ENCODE assay signal across 22 mouse cellular contexts in genomic region chr5:59756660-59757415, GRCm38 (mm10).
A peak's percentile ranks its signal among the peaks of the same experiment; 100 is the strongest.
DNase-seq lines count a peak whose midpoint lies in the region; ATAC-seq and TF ChIP-seq lines count a peak whose summit lies in the region.
"Had no signal": no experiment of that assay in that cellular context is flagged by ENCODE, and none has a peak within 500 bp of the region (broad histone marks: within the 10 kb centered on the region; RNA-seq: fewer than 3 reads in every experiment).

No protein-coding gene starts in this region.

- ATAC-seq in midbrain, postnatal 0 days (ENCODE audit: low FRiP score): no peak
- ATAC-seq in midbrain, embryonic 13.5 days: no peak
- peak; percentile 83 for ATAC-seq in forebrain, embryonic 16.5 days
- ATAC-seq in erythroblast, adult 5-6 weeks (replicated peaks; ENCODE audit: low FRiP score, poor library complexity, severe bottlenecking): no peak
- no peak for ATAC-seq in kidney, embryonic 16.5 days (ENCODE audit: low FRiP score, low TSS enrichment)
- ATAC-seq: intestine, embryonic 15.5 days had no signal

- no peak overlapping the region for H3K27ac ChIP-seq in midbrain, postnatal 0 days (ENCODE audit: low read depth, low read length)
- no peak overlapping the region for H3K27ac ChIP-seq in midbrain, embryonic 13.5 days
- H3K27ac ChIP-seq in cerebellum, adult 2 months (ENCODE audit: insufficient read depth, low read length): no peak overlapping the region
- H3K27ac ChIP-seq in forebrain, embryonic 16.5 days (ENCODE audit: low read length): no peak overlapping the region
- H3K27ac ChIP-seq in kidney, embryonic 16.5 days (ENCODE audit: low read length): no peak overlapping the region
- H3K27ac ChIP-seq: embryonic facial prominence, embryonic 12.5 days; heart, adult 2 months; heart, embryonic 15.5 days; hindbrain, embryonic 13.5 days; intestine, embryonic 15.5 days; kidney, embryonic 15.5 days; limb, embryonic 10.5 days; midbrain, embryonic 10.5 days; neural tube, embryonic 13.5 days; stomach, embryonic 15.5 days had no signal

- no peak overlapping the region for H3K9ac ChIP-seq in midbrain, postnatal 0 days (replicated peaks; ENCODE audit: low read length, poor library complexity, severe bottlenecking)
- H3K9ac ChIP-seq in midbrain, embryonic 13.5 days (replicated peaks): no peak overlapping the region
- H3K9ac ChIP-seq in forebrain, embryonic 16.5 days (replicated peaks; ENCODE audit: low read depth, low read length): no peak overlapping the region
- no peak overlapping the region for H3K9ac ChIP-seq in kidney, embryonic 16.5 days (replicated peaks; ENCODE audit: low read length)
- H3K9ac ChIP-seq: embryonic facial prominence, embryonic 12.5 days; heart, embryonic 15.5 days; hindbrain, embryonic 13.5 days; intestine, embryonic 15.5 days; kidney, embryonic 15.5 days; neural tube, embryonic 13.5 days; stomach, embryonic 15.5 days had no signal

- H3K4me3 ChIP-seq in midbrain, postnatal 0 days (ENCODE audit: low read depth, low read length): no peak overlapping the region
- no peak overlapping the region for H3K4me3 ChIP-seq in midbrain, embryonic 13.5 days (replicated peaks)
- H3K4me3 ChIP-seq in cerebellum, adult 2 months (replicated peaks; ENCODE audit: insufficient read depth, low read depth, low read length): no peak overlapping the region
- H3K4me3 ChIP-seq in forebrain, embryonic 16.5 days (replicated peaks; ENCODE audit: low read length): no peak overlapping the region
- no peak overlapping the region for H3K4me3 ChIP-seq in kidney, embryonic 16.5 days (ENCODE audit: low read length)
- H3K4me3 ChIP-seq: embryonic facial prominence, embryonic 12.5 days; heart, adult 2 months; heart, embryonic 15.5 days; hindbrain, embryonic 13.5 days; intestine, embryonic 15.5 days; kidney, embryonic 15.5 days; limb, embryonic 10.5 days; midbrain, embryonic 10.5 days; neural tube, embryonic 13.5 days; stomach, embryonic 15.5 days had no signal

- no peak for TF ChIP-seq POLR2A in cerebellum, adult 2 months (IDR thresholded peaks at IDR 0.05; ENCODE audit: borderline replicate concordance, insufficient read depth, low read length)

- TF ChIP-seq CTCF in midbrain, postnatal 0 days (IDR thresholded peaks at IDR 0.05): no peak
- TF ChIP-seq CTCF in cerebellum, adult 2 months (IDR thresholded peaks at IDR 0.05; ENCODE audit: borderline replicate concordance, insufficient read depth, low read depth, low read length): no peak

- H3K4me2 ChIP-seq in midbrain, postnatal 0 days (ENCODE audit: low read depth, low read length, poor library complexity, severe bottlenecking): no peak overlapping the region
- no peak overlapping the region for H3K4me2 ChIP-seq in midbrain, embryonic 13.5 days (replicated peaks)
- H3K4me2 ChIP-seq in forebrain, embryonic 16.5 days (ENCODE audit: low read length): no peak overlapping the region
- no peak overlapping the region for H3K4me2 ChIP-seq in kidney, embryonic 16.5 days (replicated peaks; ENCODE audit: low read depth, low read length)
- H3K4me2 ChIP-seq: embryonic facial prominence, embryonic 12.5 days; heart, embryonic 15.5 days; hindbrain, embryonic 13.5 days; intestine, embryonic 15.5 days; kidney, embryonic 15.5 days; liver, embryonic 11.5 days; neural tube, embryonic 13.5 days; stomach, embryonic 15.5 days had no signal

- WGBS in midbrain, postnatal 0 days: 75% methylated on average over 4 of the region's 4 CpGs
- 80% methylated on average over 4 of the region's 4 CpGs for WGBS in midbrain, embryonic 13.5 days
- 38% methylated on average over 4 of the region's 4 CpGs for WGBS in cerebellum, adult 2 months
- WGBS in forebrain, embryonic 16.5 days: 59% methylated on average over 4 of the region's 4 CpGs
- whole genome bisulfite sequencing in kidney, embryonic 16.5 days: 81% methylated on average over 4 of the region's 4 CpGs

- no peaks in the 10 kb centered on the region for H3K9me3 ChIP-seq in midbrain, postnatal 0 days (ENCODE audit: low read length)
- H3K9me3 ChIP-seq in midbrain, embryonic 13.5 days: no peaks in the 10 kb centered on the region
- no peaks in the 10 kb centered on the region for H3K9me3 ChIP-seq in forebrain, embryonic 16.5 days (ENCODE audit: control insufficient read depth, low read length)
- H3K9me3 ChIP-seq in kidney, embryonic 16.5 days (ENCODE audit: low read length): no peaks in the 10 kb centered on the region
- H3K9me3 ChIP-seq: embryonic facial prominence, embryonic 12.5 days; heart, embryonic 15.5 days; hindbrain, embryonic 13.5 days; intestine, embryonic 15.5 days; kidney, embryonic 15.5 days; limb, embryonic 10.5 days; midbrain, embryonic 10.5 days; neural tube, embryonic 13.5 days; stomach, embryonic 15.5 days had no signal

- H3K36me3 ChIP-seq in midbrain, postnatal 0 days (ENCODE audit: insufficient read depth, low read length): no peaks in the 10 kb centered on the region
- no peaks in the 10 kb centered on the region for H3K36me3 ChIP-seq in midbrain, embryonic 13.5 days
- H3K36me3 ChIP-seq in forebrain, embryonic 16.5 days (ENCODE audit: control insufficient read depth, insufficient read depth): no peaks in the 10 kb centered on the region
- no peaks in the 10 kb centered on the region for H3K36me3 ChIP-seq in kidney, embryonic 16.5 days (ENCODE audit: insufficient read depth, low read length)
- H3K36me3 ChIP-seq: embryonic facial prominence, embryonic 12.5 days; heart, embryonic 15.5 days; hindbrain, embryonic 13.5 days; intestine, embryonic 15.5 days; kidney, embryonic 15.5 days; limb, embryonic 10.5 days; midbrain, embryonic 10.5 days; neural tube, embryonic 13.5 days; stomach, embryonic 15.5 days had no signal

- H3K27me3 ChIP-seq in midbrain, postnatal 0 days (ENCODE audit: insufficient read depth, low read length): no peaks in the 10 kb centered on the region
- H3K27me3 ChIP-seq in midbrain, embryonic 13.5 days: no peaks in the 10 kb centered on the region
- H3K27me3 ChIP-seq in cerebellum, adult 2 months (ENCODE audit: control insufficient read depth, insufficient read depth, low read length): no peaks in the 10 kb centered on the region
- H3K27me3 ChIP-seq in forebrain, embryonic 16.5 days (replicated peaks; ENCODE audit: control insufficient read depth, insufficient read depth, low read length): no peaks in the 10 kb centered on the region
- H3K27me3 ChIP-seq in kidney, embryonic 16.5 days (ENCODE audit: insufficient read depth, low read length): no peaks in the 10 kb centered on the region
- H3K27me3 ChIP-seq: embryonic facial prominence, embryonic 12.5 days; heart, embryonic 15.5 days; hindbrain, embryonic 13.5 days; intestine, embryonic 15.5 days; kidney, embryonic 15.5 days; neural tube, embryonic 13.5 days; stomach, embryonic 15.5 days had no signal

- H3K4me1 ChIP-seq in midbrain, postnatal 0 days (ENCODE audit: insufficient read depth, low read length): no peaks in the 10 kb centered on the region
- no peaks in the 10 kb centered on the region for H3K4me1 ChIP-seq in midbrain, embryonic 13.5 days (replicated peaks)
- peaks cover 5% of the 10 kb centered on the region; the same call in 1 of the 2 replicates for H3K4me1 ChIP-seq in cerebellum, adult 2 months (ENCODE audit: control insufficient read depth, insufficient read depth, low read length)
- H3K4me1 ChIP-seq in forebrain, embryonic 16.5 days (replicated peaks; ENCODE audit: control insufficient read depth, insufficient read depth, low read length): no peaks in the 10 kb centered on the region
- H3K4me1 ChIP-seq in kidney, embryonic 16.5 days (ENCODE audit: insufficient read depth, low read length): no peaks in the 10 kb centered on the region
- H3K4me1 ChIP-seq: embryonic facial prominence, embryonic 12.5 days; heart, embryonic 15.5 days; hindbrain, embryonic 13.5 days; intestine, embryonic 15.5 days; kidney, embryonic 15.5 days; limb, embryonic 10.5 days; midbrain, embryonic 10.5 days; neural tube, embryonic 13.5 days; stomach, embryonic 15.5 days had no signal

- peak; percentile 9 for DNase-seq in midbrain, postnatal 0 days (ENCODE audit: low spot score)
- DNase-seq in cerebellum, adult 2 months: peak; percentile 40 to 85
- no peak for DNase-seq in adrenal gland, postnatal 25 days
- DNase-seq: heart, adult 2 months; lung, adult 2 months; lung, postnatal 36 days; right cerebral cortex, postnatal 14 days; thymus, adult 2 months had no signal
